Mouse (Mus musculus): ENCODE measurements around the gene Limk2. TPM values are rescaled to one million over a fixed set of nuclear protein-coding genes. Genes with fewer than 3 reads are reported as not detected.

The Limk2 gene
- polyA plus RNA-seq, 1 experiment from 2014 or later: 6.8 TPM

DNA sequence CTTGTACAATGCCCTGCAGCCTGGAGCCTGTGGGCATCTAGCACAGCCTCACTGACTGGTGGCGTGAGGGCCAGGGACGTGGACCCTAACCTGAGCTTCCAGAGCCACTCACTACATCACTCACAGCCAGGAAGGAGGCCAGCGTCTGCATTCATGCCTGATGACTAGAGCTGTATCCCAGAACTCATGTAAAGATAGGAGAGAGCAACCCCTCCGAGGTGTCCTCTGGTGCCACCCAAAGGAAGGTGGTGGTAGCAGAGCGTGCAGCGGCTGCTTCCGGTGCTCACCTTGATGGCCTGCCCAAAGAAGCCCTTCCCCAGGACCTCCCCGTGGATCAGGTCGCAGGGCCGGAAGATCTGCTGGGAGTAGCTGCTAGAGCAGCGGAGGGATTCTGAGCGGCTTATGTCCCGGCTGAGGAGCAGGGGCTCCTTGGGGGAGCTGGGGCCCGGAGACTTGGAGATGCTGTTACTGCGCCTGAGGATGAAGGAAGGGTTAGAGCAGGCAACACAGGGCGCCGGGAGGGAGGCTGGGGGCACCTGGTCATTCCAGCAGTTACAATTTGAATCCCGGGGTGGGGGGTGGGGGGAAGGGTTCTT is 55.9 kb downstream of the Limk2 start:
- DNase-seq: no peak

DNA sequence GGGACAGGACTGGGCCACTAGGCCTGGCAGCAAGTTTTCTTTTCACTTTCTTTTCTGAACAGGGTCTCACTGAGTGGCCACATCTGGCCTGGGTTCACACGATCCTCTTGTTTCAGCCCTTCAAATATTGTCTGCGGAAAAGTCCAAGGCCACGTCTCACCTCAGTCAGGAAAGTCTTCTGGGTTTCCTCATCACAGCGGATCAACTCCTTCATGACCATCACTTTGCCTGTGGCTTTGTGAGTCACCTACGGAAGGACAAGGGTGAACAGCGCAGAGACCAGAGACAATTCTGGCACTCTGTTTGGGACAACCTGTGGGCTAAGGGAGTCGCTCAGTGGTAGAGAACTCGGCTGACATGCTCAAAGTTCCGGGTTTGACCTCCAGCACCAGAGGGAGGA is 56.9 kb downstream of the Limk2 start:
- H3K4me2 ChIP-seq (ENCODE audit: low read depth, low read length): no peak overlapping the region
- H3K4me1 ChIP-seq (ENCODE audit: insufficient read depth): peaks cover 7% of the 10 kb centered on the region
- H3K4me3 ChIP-seq (ENCODE audit: low read depth, low read length): no peak overlapping the region
- DNase-seq (no peak), ATAC-seq (no peak)
- H3K9me3 ChIP-seq (ENCODE audit: low read length): no peaks in the 10 kb centered on the region
- no peak for TF ChIP-seq EP300 (IDR thresholded peaks at IDR 0.05; ENCODE audit: low read depth)
- WGBS (ENCODE audit: insufficient replicate concordance): 82% methylated on average over 9 of the region's 9 CpGs
- H3K9ac ChIP-seq (replicated peaks): no peak overlapping the region
- no peaks in the 10 kb centered on the region for H3K27me3 ChIP-seq (ENCODE audit: insufficient read depth, low read length)
- peaks cover 36% of the 10 kb centered on the region for H3K36me3 ChIP-seq (replicated peaks; ENCODE audit: insufficient read depth, low read length)
- no peak overlapping the region for H3K27ac ChIP-seq (ENCODE audit: low read depth)

More for the DNA sequence above, 55.9 kb downstream of the Limk2 start:
- Histone ChIP-seq H3K4me2 (ENCODE audit: low read depth, low read length) (no peak overlapping the region), H3K27ac (ENCODE audit: low read depth) (no peak overlapping the region), H3K27me3 (ENCODE audit: insufficient read depth, low read length) (no peaks in the 10 kb centered on the region), H3K9ac (replicated peaks) (no peak overlapping the region), H3K4me3 (ENCODE audit: low read depth, low read length) (no peak overlapping the region), H3K9me3 (ENCODE audit: low read length) (no peaks in the 10 kb centered on the region), H3K4me1 (ENCODE audit: insufficient read depth) (peaks cover 7% of the 10 kb centered on the region), H3K36me3 (replicated peaks; ENCODE audit: insufficient read depth, low read length) (peaks cover 39% of the 10 kb centered on the region)
- WGBS (ENCODE audit: insufficient replicate concordance): 70% methylated on average over 18 of the region's 18 CpGs
- ATAC-seq: no peak
- TF ChIP-seq EP300 (IDR thresholded peaks at IDR 0.05; ENCODE audit: low read depth): no peak
- TF ChIP-seq CTCF (IDR thresholded peaks at IDR 0.05; ENCODE audit: low read depth): peak; percentile 34

DNA sequence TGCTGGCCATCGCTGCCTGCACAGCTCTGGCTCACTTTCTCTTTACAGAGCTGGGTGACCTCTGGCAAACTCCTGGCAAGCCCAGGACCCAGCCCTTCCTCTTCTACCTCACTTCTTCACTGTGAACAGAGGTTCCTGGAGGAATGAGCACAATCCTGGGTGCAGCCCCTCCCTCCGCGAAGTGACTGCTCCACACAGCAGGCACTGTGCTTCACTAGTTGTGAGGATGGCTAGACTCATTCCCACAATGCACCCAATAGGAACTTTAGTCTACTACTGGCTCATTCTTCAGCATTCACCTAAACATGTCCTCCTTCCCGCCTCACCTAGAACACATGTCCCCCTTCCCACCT is 59.7 kb downstream of the Limk2 start:
- no peak for ATAC-seq
- TF ChIP-seq EP300 (IDR thresholded peaks at IDR 0.05; ENCODE audit: low read depth): no peak
- no peak for TF ChIP-seq CTCF (IDR thresholded peaks at IDR 0.05; ENCODE audit: low read depth)
- H3K9ac ChIP-seq (replicated peaks): no peak overlapping the region

DNA sequence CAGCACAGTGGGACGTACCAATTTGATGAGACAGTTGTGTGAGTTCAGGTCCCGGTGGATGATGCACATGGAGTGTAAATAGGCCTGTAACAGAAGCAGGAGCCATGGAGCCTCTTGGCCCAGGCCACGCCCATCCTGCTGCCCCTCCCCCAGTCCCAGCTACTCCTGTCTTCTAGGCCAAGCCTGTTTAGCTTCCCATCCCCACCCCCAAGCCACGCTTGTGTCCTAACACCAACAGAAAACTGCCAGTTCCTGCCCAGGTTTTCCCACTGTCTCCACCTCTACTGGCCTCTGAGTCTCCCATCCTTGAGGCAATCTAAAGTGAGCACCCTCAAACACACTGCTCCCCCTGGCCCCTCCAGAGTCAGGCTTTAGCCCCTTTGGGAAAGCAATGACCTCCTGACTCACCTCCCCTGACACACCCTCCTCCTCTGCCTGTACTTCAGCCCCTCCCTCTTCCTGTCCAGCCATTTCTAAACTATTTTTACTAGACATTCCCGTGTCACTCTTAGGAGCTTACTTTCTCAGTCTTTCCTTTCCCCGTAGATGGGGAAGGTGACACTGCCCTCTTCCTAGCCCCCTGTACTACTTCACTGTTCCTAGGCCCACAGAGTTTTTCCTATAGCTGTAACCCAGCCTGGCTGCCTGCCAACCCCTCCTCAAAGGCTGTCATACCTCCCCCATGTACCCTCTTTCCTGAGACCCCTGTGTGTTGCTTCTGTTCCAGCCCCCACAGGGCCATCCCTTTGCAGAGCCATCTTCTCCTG is 60.2 kb downstream of the Limk2 start:
- DNase-seq (peak; percentile 56), ATAC-seq (no peak)
- no peak overlapping the region for H3K4me2 ChIP-seq (ENCODE audit: low read depth, low read length)
- peaks cover 7% of the 10 kb centered on the region for H3K4me1 ChIP-seq (ENCODE audit: insufficient read depth)
- 45% methylated on average over 6 of the region's 6 CpGs for WGBS (ENCODE audit: insufficient replicate concordance)
- no peak overlapping the region for H3K9ac ChIP-seq (replicated peaks)
- no peaks in the 10 kb centered on the region for H3K9me3 ChIP-seq (ENCODE audit: low read length)
- H3K36me3 ChIP-seq (replicated peaks; ENCODE audit: insufficient read depth, low read length): peaks cover 45% of the 10 kb centered on the region
- TF ChIP-seq CTCF (IDR thresholded peaks at IDR 0.05; ENCODE audit: low read depth) (no peak), EP300 (IDR thresholded peaks at IDR 0.05; ENCODE audit: low read depth) (no peak)
- no peaks in the 10 kb centered on the region for H3K27me3 ChIP-seq (ENCODE audit: insufficient read depth, low read length)
- H3K4me3 ChIP-seq (ENCODE audit: low read depth, low read length): no peak overlapping the region
- H3K27ac ChIP-seq (ENCODE audit: low read depth): 0 out of 2 replicates have a peak overlapping the region, but pooled peaks have one; percentile 6

More for the DNA sequence above, 59.7 kb downstream of the Limk2 start:
- no peak overlapping the region for H3K4me3 ChIP-seq (ENCODE audit: low read depth, low read length)
- H3K27me3 ChIP-seq (ENCODE audit: insufficient read depth, low read length): no peaks in the 10 kb centered on the region
- peaks cover 7% of the 10 kb centered on the region for H3K4me1 ChIP-seq (ENCODE audit: insufficient read depth)
- no peak for DNase-seq
- H3K27ac ChIP-seq (ENCODE audit: low read depth): 0 out of 2 replicates have a peak overlapping the region, but pooled peaks have one; percentile 6
- WGBS (ENCODE audit: insufficient replicate concordance): 89% methylated on average over 4 of the region's 4 CpGs
- no peak overlapping the region for H3K4me2 ChIP-seq (ENCODE audit: low read depth, low read length)
- H3K36me3 ChIP-seq (replicated peaks; ENCODE audit: insufficient read depth, low read length): peaks cover 42% of the 10 kb centered on the region
- H3K9me3 ChIP-seq (ENCODE audit: low read length): no peaks in the 10 kb centered on the region

DNA sequence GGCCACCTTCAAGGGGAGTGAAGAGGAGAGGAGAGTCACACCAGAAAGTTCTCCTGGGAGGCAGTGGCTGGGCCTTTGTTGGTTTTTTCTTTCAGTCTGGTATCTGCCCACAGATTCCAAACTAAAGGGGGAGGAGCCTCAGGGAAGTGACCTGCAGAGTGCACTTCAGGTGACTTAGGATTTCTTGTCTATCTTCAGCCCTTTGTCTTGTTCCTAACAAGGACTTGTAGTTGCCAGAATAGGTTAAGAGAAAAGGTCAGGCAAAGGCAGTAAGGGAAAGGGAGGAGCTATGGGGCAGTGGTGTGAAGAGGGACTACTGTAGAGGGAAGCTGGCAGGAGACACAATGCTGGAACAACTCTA is 61.2 kb downstream of the Limk2 start:
- no peak for DNase-seq
- peaks cover 42% of the 10 kb centered on the region for H3K36me3 ChIP-seq (replicated peaks; ENCODE audit: insufficient read depth, low read length)

DNA sequence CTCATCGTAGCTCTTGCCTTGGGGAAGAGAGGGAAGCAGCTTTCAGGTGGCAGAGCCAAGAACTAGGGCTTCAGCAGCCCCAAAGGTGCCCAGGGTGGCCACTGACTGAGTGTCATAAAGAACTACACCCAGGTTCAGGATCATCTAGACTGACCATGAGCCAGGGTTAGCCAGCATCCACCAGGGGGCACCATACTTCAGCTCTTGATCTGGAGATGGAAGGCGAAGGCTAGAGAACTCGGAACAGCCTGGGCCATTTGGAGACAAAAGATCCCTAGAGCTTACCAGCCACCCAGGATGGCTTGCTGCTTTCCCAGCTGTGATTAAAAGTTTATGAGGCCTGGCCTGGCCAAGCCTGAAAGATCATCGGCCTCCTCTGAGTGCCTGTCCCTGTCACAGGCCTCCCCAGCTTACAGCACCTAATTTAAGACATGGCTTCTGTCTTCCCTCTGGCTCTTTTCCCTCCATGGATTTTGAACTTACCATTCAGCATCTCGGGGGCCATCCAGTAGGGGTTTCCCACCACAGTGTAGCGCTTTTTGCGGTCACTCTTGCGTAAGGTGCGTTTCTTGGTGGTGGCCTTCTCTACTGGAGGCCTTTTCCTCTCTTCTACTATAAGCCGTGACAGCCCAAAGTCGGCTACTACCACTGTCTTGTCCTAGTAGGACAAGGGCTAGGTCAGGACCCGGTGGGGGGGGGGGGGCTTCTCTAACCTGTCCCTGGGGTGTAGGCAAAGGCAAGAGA is 61.7 kb downstream of the Limk2 start:
- peak; percentile 80 for ATAC-seq
- H3K9ac ChIP-seq (replicated peaks): peak overlapping the region; percentile 44; the same call in 1 of the 2 replicates
- 65% methylated on average over 12 of the region's 12 CpGs for WGBS (ENCODE audit: insufficient replicate concordance)

More for the DNA sequence above, 61.2 kb downstream of the Limk2 start:
- H3K27ac ChIP-seq (ENCODE audit: low read depth): peak overlapping the region; percentile 51; the same call in 1 of the 2 replicates
- ATAC-seq: no peak
- no peak overlapping the region for H3K9ac ChIP-seq (replicated peaks)
- H3K9me3 ChIP-seq (ENCODE audit: low read length): no peaks in the 10 kb centered on the region
- no peak overlapping the region for H3K4me2 ChIP-seq (ENCODE audit: low read depth, low read length)
- no peak overlapping the region for H3K4me3 ChIP-seq (ENCODE audit: low read depth, low read length)
- TF ChIP-seq CTCF (IDR thresholded peaks at IDR 0.05; ENCODE audit: low read depth) (no peak), EP300 (IDR thresholded peaks at IDR 0.05; ENCODE audit: low read depth) (no peak)
- peaks cover 7% of the 10 kb centered on the region for H3K4me1 ChIP-seq (ENCODE audit: insufficient read depth)
- H3K27me3 ChIP-seq (ENCODE audit: insufficient read depth, low read length): no peaks in the 10 kb centered on the region

More for the DNA sequence above, 61.7 kb downstream of the Limk2 start:
- Histone ChIP-seq H3K27me3 (ENCODE audit: insufficient read depth, low read length) (no peaks in the 10 kb centered on the region), H3K4me1 (ENCODE audit: insufficient read depth) (peaks cover 7% of the 10 kb centered on the region), H3K27ac (ENCODE audit: low read depth) (peak overlapping the region; percentile 51; the same call in 1 of the 2 replicates), H3K9me3 (ENCODE audit: low read length) (no peaks in the 10 kb centered on the region), H3K4me2 (ENCODE audit: low read depth, low read length) (no peak overlapping the region), H3K36me3 (replicated peaks; ENCODE audit: insufficient read depth, low read length) (peaks cover 36% of the 10 kb centered on the region), H3K4me3 (ENCODE audit: low read depth, low read length) (no peak overlapping the region)
- DNase-seq: peak; percentile 88
- peak; percentile 95 for TF ChIP-seq CTCF (IDR thresholded peaks at IDR 0.05; ENCODE audit: low read depth)
- no peak for TF ChIP-seq EP300 (IDR thresholded peaks at IDR 0.05; ENCODE audit: low read depth)
